Mouse (Mus musculus): Measurements from ENCODE around the gene Clip3. TPM values are rescaled to one million over a fixed set of nuclear protein-coding genes. Genes with fewer than 3 reads are reported as not detected.

Clip3 gene
- 13.0 and 13.9 TPM in 2 replicates for polyA plus RNA-seq (2015; fragmentation: Nextera tagmentation; extraction: Ambion mirVana)

GRCm38 (mm10) chr7:30291215-30292131, at the start of gene Clip3:
Clip3 (plus strand) TSS chr7:30291728.

GRCm38 (mm10) chr7:30279951-30280669, 11.4 kb upstream of the Clip3 start, which contains the start of the genes Thap8 and Wdr62:
Thap8 (plus strand) TSS chr7:30280094.
Wdr62 (minus strand) TSS chr7:30280419.

GRCm38 (mm10) chr7:30308076-30309005, 16.8 kb downstream of the Clip3 start, which contains the start of gene Alkbh6:
Alkbh6 (plus strand) TSS chr7:30308717.

GRCm38 (mm10) chr7:30314721-30315155, 23.2 kb downstream of the Clip3 start, which contains the start of gene Syne4:
Syne4 (plus strand) TSS chr7:30314807.

GRCm38 (mm10) chr7:30321539-30322284, 30.2 kb downstream of the Clip3 start, which contains the start of gene E130208F15Rik:
E130208F15Rik (plus strand) TSS chr7:30321740.

GRCm38 (mm10) chr7:30323795-30324194, 32.3 kb downstream of the Clip3 start, which contains the start of gene Sdhaf1:
Sdhaf1 (minus strand) TSS chr7:30323895.

Other genes starting within 250 kb of the Clip3 start
- gene Zfp14, start 240.3 kb upstream of the Clip3 start, polyA plus RNA-seq (2015; fragmentation: Nextera tagmentation; extraction: Ambion mirVana) = 1.2 TPM in 2 replicates
- 2.1 and 2.2 TPM in 2 replicates for gene Zfp82, start 218.8 kb upstream of the Clip3 start, polyA plus RNA-seq (2015; fragmentation: Nextera tagmentation; extraction: Ambion mirVana)
- not detected in 2 replicates for gene Gm26920, start 201.3 kb upstream of the Clip3 start, polyA plus RNA-seq (2015; fragmentation: Nextera tagmentation; extraction: Ambion mirVana)
- 2.9 and 3.6 TPM in 2 replicates for gene Zfp566, start 201.2 kb upstream of the Clip3 start, polyA plus RNA-seq (2015; fragmentation: Nextera tagmentation; extraction: Ambion mirVana)
- 44.4 and 53.0 TPM in 2 replicates for gene Zfp260, start 197.0 kb upstream of the Clip3 start, polyA plus RNA-seq (2015; fragmentation: Nextera tagmentation; extraction: Ambion mirVana)
- gene Zfp382, start 169.8 kb upstream of the Clip3 start, polyA plus RNA-seq (2015; fragmentation: Nextera tagmentation; extraction: Ambion mirVana) = 4.2 and 4.5 TPM in 2 replicates
- 5.7 and 6.8 TPM in 2 replicates for gene Zfp146, start 122.0 kb upstream of the Clip3 start, polyA plus RNA-seq (2015; fragmentation: Nextera tagmentation; extraction: Ambion mirVana)
- 21.7 and 23.2 TPM in 2 replicates for gene Cox7a1, start 107.6 kb upstream of the Clip3 start, polyA plus RNA-seq (2015; fragmentation: Nextera tagmentation; extraction: Ambion mirVana)
- gene Capns1, start 92.9 kb upstream of the Clip3 start, polyA plus RNA-seq (2015; fragmentation: Nextera tagmentation; extraction: Ambion mirVana) = 152 and 156 TPM in 2 replicates
- gene Polr2i, start 59.8 kb upstream of the Clip3 start, polyA plus RNA-seq (2015; fragmentation: Nextera tagmentation; extraction: Ambion mirVana) = 74.1 and 98.9 TPM in 2 replicates
- gene Tbcb, start 59.5 kb upstream of the Clip3 start, polyA plus RNA-seq (2015; fragmentation: Nextera tagmentation; extraction: Ambion mirVana) = 151 and 152 TPM in 2 replicates
- not detected in 2 replicates for gene Ovol3, start 56.0 kb upstream of the Clip3 start, polyA plus RNA-seq (2015; fragmentation: Nextera tagmentation; extraction: Ambion mirVana)
- gene Thap8, start 11.6 kb upstream of the Clip3 start, polyA plus RNA-seq (2015; fragmentation: Nextera tagmentation; extraction: Ambion mirVana) = 0.35 and 0.42 TPM in 2 replicates
- gene Wdr62, start 11.3 kb upstream of the Clip3 start, polyA plus RNA-seq (2015; fragmentation: Nextera tagmentation; extraction: Ambion mirVana) = 1.8 and 3.0 TPM in 2 replicates
- gene Alkbh6, start 17.0 kb downstream of the Clip3 start, polyA plus RNA-seq (2015; fragmentation: Nextera tagmentation; extraction: Ambion mirVana) = 44.3 and 50.6 TPM in 2 replicates
- 3.8 and 4.1 TPM in 2 replicates for gene Syne4, start 23.1 kb downstream of the Clip3 start, polyA plus RNA-seq (2015; fragmentation: Nextera tagmentation; extraction: Ambion mirVana)
- gene E130208F15Rik, start 30.0 kb downstream of the Clip3 start, polyA plus RNA-seq (2015; fragmentation: Nextera tagmentation; extraction: Ambion mirVana) = not detected in 2 replicates
- 15.7 and 16.6 TPM in 2 replicates for gene Sdhaf1, start 32.2 kb downstream of the Clip3 start, polyA plus RNA-seq (2015; fragmentation: Nextera tagmentation; extraction: Ambion mirVana)
- 2.8 and 3.7 TPM in 2 replicates for gene Lrfn3, start 71.0 kb downstream of the Clip3 start, polyA plus RNA-seq (2015; fragmentation: Nextera tagmentation; extraction: Ambion mirVana)
- 74.3 and 230 TPM in 2 replicates for gene Tyrobp, start 122.0 kb downstream of the Clip3 start, polyA plus RNA-seq (2015; fragmentation: Nextera tagmentation; extraction: Ambion mirVana)
- 2.4 and 10.2 TPM in 2 replicates for gene Hcst, start 128.1 kb downstream of the Clip3 start, polyA plus RNA-seq (2015; fragmentation: Nextera tagmentation; extraction: Ambion mirVana)
- 0.84 and 1.4 TPM in 2 replicates for gene Nfkbid, start 130.0 kb downstream of the Clip3 start, polyA plus RNA-seq (2015; fragmentation: Nextera tagmentation; extraction: Ambion mirVana)
- 8.7 and 9.1 TPM in 2 replicates for gene Aplp1, start 153.8 kb downstream of the Clip3 start, polyA plus RNA-seq (2015; fragmentation: Nextera tagmentation; extraction: Ambion mirVana)
- gene Kirrel2, start 166.0 kb downstream of the Clip3 start, polyA plus RNA-seq (2015; fragmentation: Nextera tagmentation; extraction: Ambion mirVana) = not detected in 2 replicates
- 0.12 TPM in 1 of 2 replicates, not detected in the other for gene Nphs1, start 166.6 kb downstream of the Clip3 start, polyA plus RNA-seq (2015; fragmentation: Nextera tagmentation; extraction: Ambion mirVana)
- gene Prodh2, start 201.9 kb downstream of the Clip3 start, polyA plus RNA-seq (2015; fragmentation: Nextera tagmentation; extraction: Ambion mirVana) = 0.21 and 0.36 TPM in 2 replicates
- gene Arhgap33, start 243.3 kb downstream of the Clip3 start, polyA plus RNA-seq (2015; fragmentation: Nextera tagmentation; extraction: Ambion mirVana) = 2.5 and 2.6 TPM in 2 replicates

All from urinary bladder, postnatal 0 days (tissue).